In genomic region chr9:107372441-107372840, GRCm38 (mm10) we compare ENCODE assay signal across 18 mouse cellular contexts. TPM values are rescaled to one million over a fixed set of nuclear protein-coding genes. Genes with fewer than 3 reads are reported as not detected.
DNase-seq lines count a peak whose midpoint lies in the region; ATAC-seq lines count a peak whose summit lies in the region.
"Had no signal": no experiment of that assay in that cellular context is flagged by ENCODE, and none has a peak within 500 bp of the region (broad histone marks: within the 10 kb centered on the region; RNA-seq: fewer than 3 reads in every experiment).

No protein-coding gene starts in this region.

- H3K4me2 ChIP-seq in heart, embryonic 11.5 days, result no peak overlapping the region
- 0 out of 2 replicates have a peak overlapping the region, but pooled peaks have one; percentile 20 for H3K4me2 ChIP-seq in liver, embryonic 15.5 days
- H3K4me2 ChIP-seq: forebrain, embryonic 13.5 days had no signal

- DNase-seq in heart, postnatal 36 days, result no peak
- peak; percentile 34 for DNase-seq in A20 (ENCODE audit: low read depth, low spot score)
- DNase-seq in layer of hippocampus, adult 8-10 months (ENCODE audit: low spot score in 2 of 2), result no peak
- DNase-seq in embryo, embryonic 10.5 days (ENCODE audit: low spot score), result no peak
- DNase-seq in urinary bladder, postnatal 25 days (ENCODE audit: low spot score), result no peak
- DNase-seq: cerebellum, adult 2 months; kidney, adult 2 months; lung, postnatal 10 days; right cerebral cortex, adult 18-20 months; spleen, adult 18-20 months; thymus, postnatal 25 days had no signal

- ATAC-seq in heart, embryonic 11.5 days (replicated peaks; ENCODE audit: insufficient number of reproducible peaks, low FRiP score, low TSS enrichment), result no peak
- ATAC-seq in erythroblast, adult 5-6 weeks (replicated peaks; ENCODE audit: low FRiP score, poor library complexity, severe bottlenecking), result peak; percentile 53
- ATAC-seq in liver, embryonic 15.5 days (ENCODE audit: insufficient read depth), result no peak
- ATAC-seq: forebrain, embryonic 13.5 days had no signal

- H3K27ac ChIP-seq in heart, embryonic 11.5 days (ENCODE audit: low read depth, low read length), result 0 out of 2 replicates have a peak overlapping the region, but pooled peaks have one; percentile 6
- H3K27ac ChIP-seq in liver, embryonic 15.5 days (replicated peaks), result peak overlapping the region; percentile 96
- H3K27ac ChIP-seq: forebrain, embryonic 13.5 days; midbrain, embryonic 10.5 days; stomach, postnatal 0 days had no signal

- H3K9ac ChIP-seq in heart, embryonic 11.5 days (ENCODE audit: low read depth, low read length), result no peak overlapping the region
- no peak overlapping the region for H3K9ac ChIP-seq in liver, embryonic 15.5 days
- H3K9ac ChIP-seq: forebrain, embryonic 13.5 days had no signal

- H3K9me3 ChIP-seq in heart, embryonic 11.5 days (replicated peaks; ENCODE audit: control insufficient read depth, low read length), result no peaks in the 10 kb centered on the region
- no peaks in the 10 kb centered on the region for H3K9me3 ChIP-seq in liver, embryonic 15.5 days (replicated peaks)
- H3K9me3 ChIP-seq: forebrain, embryonic 13.5 days; midbrain, embryonic 10.5 days had no signal

- H3K27me3 ChIP-seq in heart, embryonic 11.5 days (ENCODE audit: control insufficient read depth, insufficient read depth, low read length), result peaks cover 12% of the 10 kb centered on the region; the same call in 1 of the 2 replicates
- H3K27me3 ChIP-seq in liver, embryonic 15.5 days, result peaks cover 41% of the 10 kb centered on the region

- WGBS in heart, embryonic 11.5 days (ENCODE audit: insufficient replicate concordance), result 59% methylated on average over 4 of the region's 4 CpGs
- WGBS in liver, embryonic 15.5 days (ENCODE audit: insufficient replicate concordance), result 18% methylated on average over 4 of the region's 4 CpGs

- peaks cover 42% of the 10 kb centered on the region for H3K4me1 ChIP-seq in heart, embryonic 11.5 days (ENCODE audit: control insufficient read depth, insufficient read depth, low read length)
- H3K4me1 ChIP-seq in liver, embryonic 15.5 days (replicated peaks), result peaks cover 79% of the 10 kb centered on the region

- no peaks in the 10 kb centered on the region for H3K36me3 ChIP-seq in heart, embryonic 11.5 days (ENCODE audit: control insufficient read depth, insufficient read depth, low read length)
- H3K36me3 ChIP-seq in liver, embryonic 15.5 days (replicated peaks), result no peaks in the 10 kb centered on the region
- H3K36me3 ChIP-seq: midbrain, embryonic 10.5 days had no signal

- intact Hi-C loops in heart, postnatal 36 days (cut with DNase I), result no loop called here

- no peak overlapping the region for H3K4me3 ChIP-seq in heart, embryonic 11.5 days (ENCODE audit: low read depth, low read length)
- no peak overlapping the region for H3K4me3 ChIP-seq in liver, embryonic 15.5 days (replicated peaks)
- H3K4me3 ChIP-seq: forebrain, embryonic 13.5 days; midbrain, embryonic 10.5 days had no signal

RNA-seq across cellular contexts. Expression of gene Cacna2d2, which starts 27.0 kb away (rescaled TPM):
- 5.9 and 7.1 TPM in 2 replicates for polyA plus RNA-seq in heart, embryonic 11.5 days (2014; fragmentation: Nextera tagmentation; extraction: Ambion mirVana)
- total RNA-seq in heart, postnatal 36 days (2021), result 10 to 100 TPM; 10.5 to 13.3 TPM
- total RNA-seq in erythroblast, adult 5-6 weeks (2015; ENCODE audit: low replicate concordance), result 0.63 TPM in 1 of 2 replicates, not detected in the other
- total RNA-seq in erythroblast, adult 5-6 weeks (2017; ENCODE audit: low replicate concordance), result not detected in 2 replicates
- 0.02 TPM in 1 of 2 replicates, not detected in the other for polyA plus RNA-seq in liver, embryonic 15.5 days (2015; fragmentation: Nextera tagmentation; extraction: Ambion mirVana)
- 10 to 100 TPM; 14.6 to 21.0 (median 17.0) TPM for total RNA-seq in layer of hippocampus, adult 8-10 months (2022)

RNA-seq across cellular contexts. Expression of gene 6430571L13Rik, which starts 32.0 kb away (rescaled TPM):
- 0.66 and 0.92 TPM in 2 replicates for polyA plus RNA-seq in heart, embryonic 11.5 days (2014; fragmentation: Nextera tagmentation; extraction: Ambion mirVana)
- 1 to 10 TPM; 4.2 to 5.3 TPM for total RNA-seq in heart, postnatal 36 days (2021)
- not detected in 2 replicates for total RNA-seq in erythroblast, adult 5-6 weeks (2015; ENCODE audit: low replicate concordance)
- not detected in 2 replicates for total RNA-seq in erythroblast, adult 5-6 weeks (2017; ENCODE audit: low replicate concordance)
- polyA plus RNA-seq in liver, embryonic 15.5 days (2015; fragmentation: Nextera tagmentation; extraction: Ambion mirVana), result 0.12 TPM in 2 replicates
- 1 to 10 TPM; 2.4 to 4.0 (median 3.4) TPM for total RNA-seq in layer of hippocampus, adult 8-10 months (2022)
- total RNA-seq: neutrophil, adult 5-6 weeks had no signal

RNA-seq across cellular contexts. Expression of gene Hemk1, which starts 34.3 kb away (rescaled TPM):
- 10.6 and 12.1 TPM in 2 replicates for polyA plus RNA-seq in heart, embryonic 11.5 days (2014; fragmentation: Nextera tagmentation; extraction: Ambion mirVana)
- total RNA-seq in heart, postnatal 36 days (2021), result 10 to 100 TPM; 22.3 to 22.6 TPM
- total RNA-seq in erythroblast, adult 5-6 weeks (2015; ENCODE audit: low replicate concordance), result 2.7 TPM in 1 of 2 replicates, not detected in the other
- 0.94 and 5.2 TPM in 2 replicates for total RNA-seq in erythroblast, adult 5-6 weeks (2017; ENCODE audit: low replicate concordance)
- polyA plus RNA-seq in liver, embryonic 15.5 days (2015; fragmentation: Nextera tagmentation; extraction: Ambion mirVana), result 3.6 and 3.7 TPM in 2 replicates
- 10 to 100 TPM; 15.6 to 20.6 (median 18.5) TPM for total RNA-seq in layer of hippocampus, adult 8-10 months (2022)

Comparison
In these comparisons a context has a peak if more than half of its experiments do, and no peak if none do; other contexts are left out.
1. RNA of gene Cacna2d2, which starts 27.0 kb away (total RNA-seq): 14.6 to 21.0 TPM in layer of hippocampus, adult 8-10 months and 10.5 to 13.3 TPM in heart, postnatal 36 days; 0.63 TPM in erythroblast, adult 5-6 weeks; every median in the first group is over 4 times any median in the second.